Mouse (Mus musculus) intestine, embryonic 14.5 days (tissue): ENCODE results near the gene Cdc14b. TPM values are rescaled to one million over a fixed set of nuclear protein-coding genes. Genes with fewer than 3 reads are reported as not detected.

ENCODE experiments used
- ATAC-seq: fragments of 200-750 bp; cut with Nextera tagmentation; replicated peaks from 2 replicates; pipeline ENCODE4 v1.8.0; 2017; ENCODE audit warnings: low read depth, moderate number of reproducible peaks, moderate TSS enrichment, moderate library complexity; ENCODE audit not compliant: low FRiP score, low TSS enrichment
- DNase-seq: peaks from one replicate; pipeline ENCODE4 v3.0.0-alpha.2; 2018; ENCODE audit warnings: low spot score
- H3K27ac ChIP-seq: fragments of 300-500 bp; sonication (generic); 2 replicates; pipeline ENCODE4 v1.5.1; 2014; ENCODE audit warnings: low read depth, mild to moderate bottlenecking, control low read depth
- H3K27me3 ChIP-seq: fragments of 300-500 bp; sonication (generic); replicated peaks from 2 replicates; pipeline ENCODE4 v1.6.1; 2014; ENCODE audit warnings: low read length, control low read depth; ENCODE audit not compliant: control insufficient read depth, insufficient read depth
- H3K36me3 ChIP-seq: fragments of 300-500 bp; sonication (generic); 2 replicates; pipeline ENCODE4 v1.6.1; 2014; ENCODE audit warnings: low read length, control low read depth; ENCODE audit not compliant: control insufficient read depth, insufficient read depth
- H3K4me1 ChIP-seq: fragments of 300-500 bp; sonication (generic); replicated peaks from 2 replicates; pipeline ENCODE4 v1.6.1; 2014; ENCODE audit warnings: low read length, control low read depth, mixed read lengths; ENCODE audit not compliant: control insufficient read depth, insufficient read depth
- H3K4me2 ChIP-seq: fragments of 300-500 bp; sonication (generic); 2 replicates; pipeline ENCODE4 v1.6.1; 2014; ENCODE audit warnings: low read length
- H3K4me3 ChIP-seq: fragments of 300-500 bp; sonication (generic); 2 replicates; pipeline ENCODE4 v1.5.1; 2014; ENCODE audit warnings: low read depth, low read length, control low read depth, mixed read lengths
- H3K9ac ChIP-seq: fragments of 300-500 bp; sonication (generic); 2 replicates; pipeline ENCODE4 v1.6.1; 2014; ENCODE audit warnings: mild to moderate bottlenecking, low read length
- H3K9me3 ChIP-seq: fragments of 300-500 bp; sonication (generic); 2 replicates; pipeline ENCODE4 v1.6.1; 2016; ENCODE audit warnings: low read length, control low read depth; ENCODE audit not compliant: control insufficient read depth
- WGBS: fragments of 180-500 bp; shearing (Covaris S2); extraction: QIAGEN DNeasy Blood & Tissue Kit; methylation state at CpG from one replicate; pipeline ENCODE4 v1.1.7; 2014; 5-methylcytosine and 5-hydroxymethylcytosine counted together
- polyA plus RNA-seq: library from polyadenylated mRNA; unstranded; fragments of >200 nt; fragmentation: Nextera tagmentation; extraction: Ambion mirVana; gene quantifications from 2 replicates; pipeline ENCODE4 v1.2.1, GENCODE M21; 2014

Cdc14b gene
- polyA plus RNA-seq, 1 experiment from 2014 or later: 19.2 TPM

- ATAC-seq (no peak), DNase-seq (no peak)
- Histone ChIP-seq H3K4me2 (no peak overlapping the region), H3K4me3 (no peak overlapping the region), H3K27ac (no peak overlapping the region), H3K36me3 (peaks cover 4% of the 10 kb centered on the region; the same call in 1 of the 2 replicates), H3K27me3 (no peaks in the 10 kb centered on the region), H3K9ac (no peak overlapping the region), H3K4me1 (no peaks in the 10 kb centered on the region; the same call in 1 of the 2 replicates), H3K9me3 (no peaks in the 10 kb centered on the region)
- 36% methylated on average over 4 of the region's 4 CpGs for WGBS
Observed at GRCm38 (mm10) chr13:64237000-64237680, 38.0 kb downstream of the Cdc14b start.

GRCm38 (mm10) chr13:64235777-64236176, 39.3 kb downstream of the Cdc14b start:
- H3K4me1 ChIP-seq: no peaks in the 10 kb centered on the region; the same call in 1 of the 2 replicates

GRCm38 (mm10) chr13:64235062-64235715, 39.9 kb downstream of the Cdc14b start:
- WGBS: 55% methylated on average over 4 of the region's 4 CpGs
- H3K4me2 ChIP-seq: no peak overlapping the region
- no peaks in the 10 kb centered on the region for H3K27me3 ChIP-seq
- H3K9ac ChIP-seq: no peak overlapping the region
- DNase-seq: no peak
- ATAC-seq: no peak
- no peaks in the 10 kb centered on the region; the same call in 1 of the 2 replicates for H3K4me1 ChIP-seq
- peaks cover 4% of the 10 kb centered on the region; the same call in 1 of the 2 replicates for H3K36me3 ChIP-seq
- H3K27ac ChIP-seq: no peak overlapping the region
- H3K4me3 ChIP-seq: no peak overlapping the region
- no peaks in the 10 kb centered on the region for H3K9me3 ChIP-seq

More at GRCm38 (mm10) chr13:64235777-64236176, 39.3 kb downstream of the Cdc14b start:
- Histone ChIP-seq H3K4me2 (no peak overlapping the region), H3K9me3 (no peaks in the 10 kb centered on the region), H3K4me3 (no peak overlapping the region), H3K9ac (no peak overlapping the region), H3K36me3 (peaks cover 4% of the 10 kb centered on the region; the same call in 1 of the 2 replicates), H3K27ac (no peak overlapping the region), H3K27me3 (no peaks in the 10 kb centered on the region)
- DNase-seq (no peak), ATAC-seq (no peak)
- 68% methylated on average over 3 of the region's 3 CpGs for WGBS

- DNase-seq: no peak
- Histone ChIP-seq H3K4me3 (no peak overlapping the region), H3K4me2 (no peak overlapping the region), H3K4me1 (no peaks in the 10 kb centered on the region; the same call in 1 of the 2 replicates), H3K27ac (no peak overlapping the region), H3K9me3 (no peaks in the 10 kb centered on the region), H3K36me3 (no peaks in the 10 kb centered on the region), H3K27me3 (no peaks in the 10 kb centered on the region), H3K9ac (no peak overlapping the region)
- ATAC-seq: no peak
- WGBS: 78% methylated on average over 4 of the region's 4 CpGs
Observed at GRCm38 (mm10) chr13:64233139-64233538, 42.0 kb downstream of the Cdc14b start.

GRCm38 (mm10) chr13:64226725-64227124, 48.4 kb downstream of the Cdc14b start:
- WGBS: 89% methylated on average over 4 of the region's 4 CpGs
- DNase-seq (no peak), ATAC-seq (no peak)
- Histone ChIP-seq H3K27me3 (no peaks in the 10 kb centered on the region), H3K9me3 (no peaks in the 10 kb centered on the region), H3K27ac (no peak overlapping the region), H3K36me3 (no peaks in the 10 kb centered on the region), H3K9ac (no peak overlapping the region), H3K4me3 (no peak overlapping the region), H3K4me2 (no peak overlapping the region), H3K4me1 (no peaks in the 10 kb centered on the region)

GRCm38 (mm10) chr13:64225738-64226137, 49.4 kb downstream of the Cdc14b start:
- H3K27me3 ChIP-seq: no peaks in the 10 kb centered on the region
- H3K9ac ChIP-seq: no peak overlapping the region
- DNase-seq (no peak), ATAC-seq (no peak)
- no peak overlapping the region for H3K27ac ChIP-seq
- 74% methylated on average over 3 of the region's 3 CpGs for WGBS
- H3K9me3 ChIP-seq: no peaks in the 10 kb centered on the region
- no peaks in the 10 kb centered on the region for H3K36me3 ChIP-seq
- H3K4me3 ChIP-seq: no peak overlapping the region
- H3K4me2 ChIP-seq: no peak overlapping the region
- H3K4me1 ChIP-seq: no peaks in the 10 kb centered on the region

- no peak overlapping the region for H3K9ac ChIP-seq
- H3K27me3 ChIP-seq: no peaks in the 10 kb centered on the region
- H3K9me3 ChIP-seq: no peaks in the 10 kb centered on the region
- H3K36me3 ChIP-seq: no peaks in the 10 kb centered on the region
- 93% methylated on average over 5 of the region's 5 CpGs for WGBS
- 0 out of 2 replicates have a peak, but pooled peaks cover 1% of the 10 kb centered on the region for H3K4me1 ChIP-seq
- no peak for DNase-seq
- H3K27ac ChIP-seq: no peak overlapping the region
- H3K4me3 ChIP-seq: no peak overlapping the region
- no peak overlapping the region for H3K4me2 ChIP-seq
- ATAC-seq: no peak
Observed at GRCm38 (mm10) chr13:64214891-64215290, 60.2 kb downstream of the Cdc14b start.

- DNase-seq: no peak
- Histone ChIP-seq H3K9me3 (no peaks in the 10 kb centered on the region), H3K27me3 (no peaks in the 10 kb centered on the region), H3K4me1 (peaks cover 6% of the 10 kb centered on the region; the same call in 1 of the 2 replicates), H3K4me3 (no peak overlapping the region), H3K4me2 (no peak overlapping the region), H3K27ac (no peak overlapping the region), H3K9ac (no peak overlapping the region), H3K36me3 (no peaks in the 10 kb centered on the region)
- 86% methylated on average over 5 of the region's 5 CpGs for WGBS
- ATAC-seq: no peak
Observed at GRCm38 (mm10) chr13:64211995-64212603, 63.0 kb downstream of the Cdc14b start.
